Mouse (Mus musculus) ES-Bruce4 (cell line): ENCODE measurements around the gene Dll4.

Experiments
- CTCF ChIP-seq: IDR thresholded peaks from one replicate; pipeline ENCODE4 v1.8.1; 2011; ENCODE audit warnings: low read depth, low read length
- EP300 ChIP-seq: IDR thresholded peaks from 2 replicates; pipeline ENCODE4 v1.6.1; 2011; ENCODE audit warnings: low read depth, low read length; ENCODE audit not compliant: insufficient read depth
- POLR2A ChIP-seq: IDR thresholded peaks from one replicate; pipeline ENCODE4 v1.8.1; 2011; ENCODE audit warnings: low read length; ENCODE audit not compliant: insufficient read depth

- TF ChIP-seq POLR2A (no peak), CTCF (peak; percentile 30), EP300 (no peak)
Measured at GRCm38 (mm10) chr2:119355651-119356050, 30.1 kb downstream of the Dll4 start.
